Mouse (Mus musculus): ENCODE data around the gene Tlr2.
"Not testable (repeated sequence)": the region's sequence is repeated elsewhere in the genome, so short reads cannot be mapped to it uniquely, and the experiment has no call there.

Gene Tlr2

GRCm38 (mm10) chr3:83841095-83841850 is at the start of gene Tlr2:
Gene Tlr2, minus strand, starts transcription at chr3:83841767.
- peak; percentile 71 for DNase-seq (ENCODE audit: extremely low spot score)

- no peak for DNase-seq (ENCODE audit: extremely low spot score)
Measured at GRCm38 (mm10) chr3:83885163-83885562, 43.6 kb upstream of the Tlr2 start.

- not testable (repeated sequence) for DNase-seq (ENCODE audit: extremely low spot score)
Measured at GRCm38 (mm10) chr3:83879261-83880050, 37.9 kb upstream of the Tlr2 start.

GRCm38 (mm10) chr3:83878801-83879200 is 37.2 kb upstream of the Tlr2 start:
- DNase-seq (ENCODE audit: extremely low spot score): no peak

GRCm38 (mm10) chr3:83876299-83876698 is 34.7 kb upstream of the Tlr2 start:
- no peak for DNase-seq (ENCODE audit: extremely low spot score)

GRCm38 (mm10) chr3:83875078-83875477 is 33.5 kb upstream of the Tlr2 start:
- DNase-seq (ENCODE audit: extremely low spot score): not testable (repeated sequence)

- not testable (repeated sequence) for DNase-seq (ENCODE audit: extremely low spot score)
Measured at GRCm38 (mm10) chr3:83872853-83873252, 31.3 kb upstream of the Tlr2 start.

GRCm38 (mm10) chr3:83871962-83872361 is 30.4 kb upstream of the Tlr2 start:
- DNase-seq (ENCODE audit: extremely low spot score): not testable (repeated sequence)

GRCm38 (mm10) chr3:83871559-83871958 is 30.0 kb upstream of the Tlr2 start:
- not testable (repeated sequence) for DNase-seq (ENCODE audit: extremely low spot score)

- no peak for DNase-seq (ENCODE audit: extremely low spot score)
Measured at GRCm38 (mm10) chr3:83869776-83870175, 28.2 kb upstream of the Tlr2 start.

- not testable (repeated sequence) for DNase-seq (ENCODE audit: extremely low spot score)
Measured at GRCm38 (mm10) chr3:83867026-83867425, 25.5 kb upstream of the Tlr2 start.

GRCm38 (mm10) chr3:83865216-83865615 is 23.6 kb upstream of the Tlr2 start:
- DNase-seq (ENCODE audit: extremely low spot score): no peak

- DNase-seq (ENCODE audit: extremely low spot score): no peak
Measured at GRCm38 (mm10) chr3:83864064-83864548, 22.5 kb upstream of the Tlr2 start.

- no peak for DNase-seq (ENCODE audit: extremely low spot score)
Measured at GRCm38 (mm10) chr3:83862956-83863355, 21.4 kb upstream of the Tlr2 start.

GRCm38 (mm10) chr3:83859595-83859994 is 18.0 kb upstream of the Tlr2 start:
- DNase-seq (ENCODE audit: extremely low spot score): no peak

- no peak for DNase-seq (ENCODE audit: extremely low spot score)
Measured at GRCm38 (mm10) chr3:83859071-83859470, 17.5 kb upstream of the Tlr2 start.

GRCm38 (mm10) chr3:83857621-83858020 is 16.1 kb upstream of the Tlr2 start:
- no peak for DNase-seq (ENCODE audit: extremely low spot score)

- no peak for DNase-seq (ENCODE audit: extremely low spot score)
Measured at GRCm38 (mm10) chr3:83855643-83856042, 14.1 kb upstream of the Tlr2 start.

- DNase-seq (ENCODE audit: extremely low spot score): no peak
Measured at GRCm38 (mm10) chr3:83849341-83849740, 7.8 kb upstream of the Tlr2 start.

GRCm38 (mm10) chr3:83844766-83845520 is 3.4 kb upstream of the Tlr2 start:
- DNase-seq (ENCODE audit: extremely low spot score): no peak

- no peak for DNase-seq (ENCODE audit: extremely low spot score)
Measured at GRCm38 (mm10) chr3:83839477-83839876, 2.1 kb downstream of the Tlr2 start.

GRCm38 (mm10) chr3:83836685-83837084 is 4.9 kb downstream of the Tlr2 start:
- no peak for DNase-seq (ENCODE audit: extremely low spot score)
